20 mouse cellular contexts compared by ENCODE assay signal in genomic region chr1:173491483-173491882, GRCm38 (mm10). TPM values are rescaled to one million over a fixed set of nuclear protein-coding genes. Genes with fewer than 3 reads are reported as not detected.
A peak's percentile ranks its signal among the peaks of the same experiment; 100 is the strongest.
DNase-seq lines count a peak whose midpoint lies in the region; ATAC-seq and TF ChIP-seq lines count a peak whose summit lies in the region.
"Not testable (repeated sequence)": the region's sequence is repeated elsewhere in the genome, so short reads cannot be mapped to it uniquely, and the experiment has no call there.
"Had no signal": no experiment of that assay in that cellular context is flagged by ENCODE, and none has a peak within 500 bp of the region (broad histone marks: within the 10 kb centered on the region; RNA-seq: fewer than 3 reads in every experiment).

No protein-coding gene starts in this region.

- not testable (repeated sequence) for H3K36me3 ChIP-seq in spleen, adult 2 months (ENCODE audit: control insufficient read depth, insufficient read depth, low read length)

- not testable (repeated sequence) for TF ChIP-seq POLR2A in spleen, adult 2 months (IDR thresholded peaks at IDR 0.05; ENCODE audit: low read depth, low read length)

- H3K27me3 ChIP-seq in spleen, adult 2 months (ENCODE audit: control insufficient read depth, insufficient read depth, low read length) = not testable (repeated sequence)

- not testable (repeated sequence) for H3K4me1 ChIP-seq in spleen, adult 2 months (ENCODE audit: control insufficient read depth, insufficient read depth, insufficient read length)

- DNase-seq in CD4-positive, CD25-positive, alpha-beta regulatory T cell, adult 2 months (ENCODE audit: low read depth, low spot score) = peak; percentile 18
- DNase-seq in spleen, adult 2 months (ENCODE audit: low read depth in 1 of 2, low spot score in 2 of 2) = not testable (repeated sequence)

- not testable (repeated sequence) for H3K4me3 ChIP-seq in spleen, adult 2 months (ENCODE audit: extremely low read depth, insufficient read depth, insufficient read length)

- TF ChIP-seq CTCF in spleen, adult 2 months (IDR thresholded peaks at IDR 0.05; ENCODE audit: extremely low read depth, insufficient read depth, insufficient read length, insufficient replicate concordance) = not testable (repeated sequence)

- ATAC-seq in activated CD4-positive, CD25-positive, alpha-beta regulatory T cell, adult 4 months = peak; percentile 18
- ATAC-seq in inflammation-experienced regulatory T-cells, adult 6 months = peak; percentile 19
- ATAC-seq in megakaryocyte, adult 5-6 weeks (ENCODE audit: poor library complexity, severe bottlenecking) = peak; percentile 11; the same call in 1 of the 2 replicates

- H3K27ac ChIP-seq in spleen, adult 2 months (ENCODE audit: insufficient read depth, low read length) = peak overlapping the region; percentile 66; the same call in 1 of the 2 replicates

RNA-seq across cellular contexts. Expression of gene Ifi206, which starts 0.6 kb away (rescaled TPM):
- polyA plus RNA-seq in activated CD4-positive, CD25-positive, alpha-beta regulatory T cell, adult 4 months (2017; shearing (Covaris generic)) = 10 to 100 TPM; 70.9 to 95.8 TPM
- polyA plus RNA-seq in inflammation-experienced regulatory T-cells, adult 6 months (2017; shearing (Covaris generic)) = 10 to 100 TPM; 57.4 to 70.4 (median 60.4) TPM
- total RNA-seq in megakaryocyte, adult 5-6 weeks (2015) = 13.1 and 17.8 TPM in 2 replicates
- 2.4 and 3.1 TPM in 2 replicates for total RNA-seq in megakaryocyte, adult 5-6 weeks (2017)
- polyA plus RNA-seq in spleen, adult 2 months (2012; rRNA removed) = 15.2 and 26.7 TPM in 2 replicates
- total RNA-seq: CH12.LX had no signal
- polyA plus RNA-seq: C2C12; embryonic facial prominence, embryonic 11.5 days; embryonic facial prominence, embryonic 13.5 days; erythroblast, embryonic 14.5 days; forebrain, embryonic 10.5 days; forebrain, embryonic 12.5 days; forebrain, embryonic 16.5 days; G1E; Patski had no signal

RNA-seq across cellular contexts. Expression of gene Ifi214, which starts 44.3 kb away (rescaled TPM):
- polyA plus RNA-seq in activated CD4-positive, CD25-positive, alpha-beta regulatory T cell, adult 4 months (2017; shearing (Covaris generic)) = 10 to 100 TPM; 26.9 to 33.2 TPM
- polyA plus RNA-seq in inflammation-experienced regulatory T-cells, adult 6 months (2017; shearing (Covaris generic)) = 10 to 100 TPM; 19.8 to 28.9 (median 23.0) TPM
- 1.8 and 2.3 TPM in 2 replicates for total RNA-seq in megakaryocyte, adult 5-6 weeks (2015)
- total RNA-seq in megakaryocyte, adult 5-6 weeks (2017) = 1.1 and 1.9 TPM in 2 replicates
- polyA plus RNA-seq in spleen, adult 2 months (2012; rRNA removed) = 1.0 and 2.1 TPM in 2 replicates
- total RNA-seq: adrenal gland, postnatal 4 days; common myeloid progenitor, adult 5-6 weeks had no signal
- polyA plus RNA-seq: brain, embryonic 14.5 days; C2C12; embryonic facial prominence, embryonic 11.5 days; embryonic facial prominence, embryonic 13.5 days; embryonic facial prominence, embryonic 15.5 days; erythroblast, embryonic 14.5 days; forebrain, embryonic 10.5 days; forebrain, embryonic 12.5 days; forebrain, embryonic 14.5 days; forebrain, embryonic 16.5 days; G1E; Patski had no signal
